Mouse (Mus musculus) kidney, postnatal 0 days (tissue): ENCODE results near the gene Fgf23. TPM values are rescaled to one million over a fixed set of nuclear protein-coding genes. Genes with fewer than 3 reads are reported as not detected.
A peak's percentile ranks its signal among the peaks of the same experiment; 100 is the strongest.

ENCODE experiments used
- ATAC-seq: fragments of 200-750 bp; cut with Nextera tagmentation; replicated peaks from 2 replicates; pipeline ENCODE4 v1.8.0; 2017; ENCODE audit warnings: low read depth, moderate number of reproducible peaks, moderate TSS enrichment, moderate library complexity; ENCODE audit not compliant: low FRiP score
- DNase-seq: peaks from one replicate; pipeline ENCODE4 v3.0.0-alpha.2; 2016; ENCODE audit warnings: low spot score
- H3K27ac ChIP-seq: fragments of 300-500 bp; sonication (generic); 2 replicates; pipeline ENCODE4 v1.5.1; 2014; ENCODE audit warnings: mild to moderate bottlenecking
- H3K27me3 ChIP-seq: fragments of 300-500 bp; sonication (generic); 2 replicates; pipeline ENCODE4 v1.6.1; 2014; ENCODE audit warnings: low read length, mixed read lengths; ENCODE audit not compliant: insufficient read depth
- H3K36me3 ChIP-seq: fragments of 300-500 bp; sonication (generic); 2 replicates; pipeline ENCODE4 v1.6.1; 2014; ENCODE audit warnings: low read length, mixed read lengths; ENCODE audit not compliant: insufficient read depth
- H3K4me1 ChIP-seq: fragments of 300-500 bp; sonication (generic); replicated peaks from 2 replicates; pipeline ENCODE4 v1.6.1; 2014; ENCODE audit warnings: antibody characterized with exemption, low read length, mixed read lengths; ENCODE audit not compliant: insufficient read depth
- H3K4me2 ChIP-seq: fragments of 300-500 bp; sonication (generic); 2 replicates; pipeline ENCODE4 v1.6.1; 2014; ENCODE audit warnings: mild to moderate bottlenecking, low read length, moderate library complexity, mixed read lengths
- H3K4me3 ChIP-seq: fragments of 300-500 bp; sonication (generic); replicated peaks from 2 replicates; pipeline ENCODE4 v1.5.1; 2014; ENCODE audit warnings: low read depth, low read length
- H3K9ac ChIP-seq: fragments of 300-500 bp; sonication (generic); 2 replicates; pipeline ENCODE4 v1.6.1; 2014; ENCODE audit warnings: low read depth, low read length
- H3K9me3 ChIP-seq: fragments of 300-500 bp; sonication (generic); replicated peaks from 2 replicates; pipeline ENCODE4 v1.6.1; 2016; ENCODE audit warnings: low read length, inconsistent platforms, mixed read lengths
- CTCF ChIP-seq: IDR thresholded peaks from 2 replicates; pipeline ENCODE4 v1.5.1; 2016; ENCODE audit warnings: antibody characterized with exemption, low read depth, mild to moderate bottlenecking, moderate library complexity
- WGBS: fragments of 180-500 bp; shearing (Covaris S2); extraction: QIAGEN DNeasy Blood & Tissue Kit; methylation state at CpG from one replicate; pipeline ENCODE4 v1.1.7; 2014; 5-methylcytosine and 5-hydroxymethylcytosine counted together
- polyA plus RNA-seq: library from polyadenylated mRNA; unstranded; fragments of >200 nt; fragmentation: Nextera tagmentation; extraction: Ambion mirVana; gene quantifications from 2 replicates; pipeline ENCODE4 v1.2.1, GENCODE M21; 2015

The Fgf23 gene
- polyA plus RNA-seq, 1 experiment from 2014 or later, result not detected

- Histone ChIP-seq H3K27ac (no peak overlapping the region), H3K4me3 (no peak overlapping the region), H3K4me1 (no peaks in the 10 kb centered on the region), H3K9ac (no peak overlapping the region), H3K27me3 (no peaks in the 10 kb centered on the region), H3K9me3 (no peaks in the 10 kb centered on the region), H3K4me2 (no peak overlapping the region), H3K36me3 (no peaks in the 10 kb centered on the region)
- no peak for DNase-seq
- ATAC-seq, result no peak
- TF ChIP-seq CTCF, result no peak
- 94% methylated on average over 6 of the region's 6 CpGs for WGBS
Measured at GRCm38 (mm10) chr6:127103506-127104275, 31.0 kb downstream of the Fgf23 start.

DNA sequence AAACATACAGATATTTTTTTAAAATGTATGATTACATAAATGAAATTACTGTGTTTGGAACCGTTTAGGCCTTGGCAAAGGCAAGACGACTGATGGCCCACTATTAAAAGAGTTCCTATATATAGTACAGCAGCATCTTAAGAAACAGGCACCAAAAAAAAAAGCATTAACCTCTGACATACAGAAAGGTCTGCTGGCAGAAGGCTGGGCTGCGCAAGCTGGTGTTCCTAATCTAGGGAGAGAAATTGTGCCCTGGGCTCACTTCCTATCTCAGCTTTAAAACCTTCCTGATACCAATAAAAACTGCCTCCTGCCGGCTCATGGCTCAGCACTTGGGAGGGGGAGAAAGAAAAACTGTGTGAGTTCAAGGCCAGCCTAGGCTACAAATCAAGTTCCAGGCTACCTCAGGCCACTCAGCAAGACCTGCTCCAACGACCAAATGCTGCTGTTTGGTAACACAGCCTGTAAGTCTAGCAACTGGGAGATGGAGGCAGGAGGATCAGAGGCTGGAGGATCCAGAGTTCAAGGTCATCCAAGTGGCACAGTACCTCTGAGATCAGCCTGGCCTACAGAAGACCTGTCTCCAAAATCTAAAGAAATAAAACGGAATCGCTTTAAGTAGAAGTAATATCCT, 31.8 kb downstream of the Fgf23 start:
- no peaks in the 10 kb centered on the region for H3K9me3 ChIP-seq
- no peak overlapping the region for H3K9ac ChIP-seq
- 84% methylated on average over 7 of the region's 7 CpGs for WGBS
- no peaks in the 10 kb centered on the region for H3K4me1 ChIP-seq
- no peak for ATAC-seq
- H3K27me3 ChIP-seq, result no peaks in the 10 kb centered on the region
- H3K4me2 ChIP-seq, result no peak overlapping the region
- DNase-seq, result no peak
- H3K36me3 ChIP-seq, result no peaks in the 10 kb centered on the region
- H3K27ac ChIP-seq, result no peak overlapping the region
- no peak for TF ChIP-seq CTCF
- no peak overlapping the region for H3K4me3 ChIP-seq

GRCm38 (mm10) chr6:127105107-127105506, 32.4 kb downstream of the Fgf23 start:
- H3K27ac ChIP-seq, result no peak overlapping the region
- H3K9me3 ChIP-seq, result no peaks in the 10 kb centered on the region
- DNase-seq (peak; percentile 35), ATAC-seq (no peak)
- WGBS, result 74% methylated on average over 6 of the region's 6 CpGs
- peak; percentile 68 for TF ChIP-seq CTCF
- H3K4me1 ChIP-seq, result no peaks in the 10 kb centered on the region
- H3K36me3 ChIP-seq, result no peaks in the 10 kb centered on the region
- H3K4me2 ChIP-seq, result no peak overlapping the region
- no peak overlapping the region for H3K9ac ChIP-seq
- H3K27me3 ChIP-seq, result no peaks in the 10 kb centered on the region
- H3K4me3 ChIP-seq, result no peak overlapping the region

GRCm38 (mm10) chr6:127106189-127106588, 33.5 kb downstream of the Fgf23 start:
- no peak for DNase-seq
- Histone ChIP-seq H3K4me3 (no peak overlapping the region), H3K27me3 (no peaks in the 10 kb centered on the region), H3K4me2 (no peak overlapping the region), H3K27ac (no peak overlapping the region), H3K4me1 (no peaks in the 10 kb centered on the region), H3K36me3 (no peaks in the 10 kb centered on the region), H3K9me3 (no peaks in the 10 kb centered on the region), H3K9ac (no peak overlapping the region)
- 79% methylated on average over 5 of the region's 5 CpGs for WGBS
- TF ChIP-seq CTCF, result no peak
- no peak for ATAC-seq

GRCm38 (mm10) chr6:127106726-127107125, 34.0 kb downstream of the Fgf23 start:
- Histone ChIP-seq H3K27ac (no peak overlapping the region), H3K4me1 (no peaks in the 10 kb centered on the region), H3K4me2 (no peak overlapping the region), H3K27me3 (no peaks in the 10 kb centered on the region), H3K4me3 (no peak overlapping the region), H3K9ac (no peak overlapping the region), H3K36me3 (no peaks in the 10 kb centered on the region), H3K9me3 (no peaks in the 10 kb centered on the region)
- 60% methylated on average over 5 of the region's 5 CpGs for WGBS
- ATAC-seq (no peak), DNase-seq (no peak)
- no peak for TF ChIP-seq CTCF

DNA sequence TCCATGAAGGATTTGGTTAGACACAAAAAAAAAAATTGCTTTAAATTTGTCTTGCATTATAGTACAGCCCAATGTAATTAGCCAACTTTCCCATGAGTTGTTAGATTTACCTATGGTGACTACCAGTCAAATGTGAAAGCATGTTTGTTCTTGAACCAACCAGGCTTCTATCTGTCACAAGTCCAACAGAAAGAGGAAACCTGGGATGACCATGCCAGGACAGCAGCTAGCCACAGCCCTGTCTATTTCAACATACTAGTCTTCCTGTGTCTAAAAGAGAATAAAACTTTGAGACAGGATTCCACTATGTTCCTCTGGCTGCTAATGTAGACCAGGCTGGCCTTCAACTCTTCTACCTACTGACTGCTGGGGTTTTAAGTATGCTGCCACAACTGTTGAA, 34.7 kb downstream of the Fgf23 start:
- Histone ChIP-seq H3K27ac (no peak overlapping the region), H3K4me1 (no peaks in the 10 kb centered on the region), H3K4me3 (no peak overlapping the region), H3K27me3 (no peaks in the 10 kb centered on the region), H3K4me2 (no peak overlapping the region), H3K9ac (no peak overlapping the region), H3K9me3 (no peaks in the 10 kb centered on the region), H3K36me3 (no peaks in the 10 kb centered on the region)
- TF ChIP-seq CTCF, result no peak
- no peak for ATAC-seq
- no peak for DNase-seq
